Mouse (Mus musculus) frontal cortex, adult 2 months (tissue): ENCODE measurements at regions not wholly inside any gene's neighbourhood (a gene's known extent, or its start where the extent isn't known, plus 50 kb on each side); places are given as distances from the start of the nearest gene placed in this dataset.

Experiments used
- DNase-seq, 2 experiments: peaks; one replicate each; pipeline ENCODE4 v3.0.0; 2022; ENCODE audit warnings: low spot score in 1 of 2; ENCODE audit errors: extremely low spot score in 1 of 2

DNA sequence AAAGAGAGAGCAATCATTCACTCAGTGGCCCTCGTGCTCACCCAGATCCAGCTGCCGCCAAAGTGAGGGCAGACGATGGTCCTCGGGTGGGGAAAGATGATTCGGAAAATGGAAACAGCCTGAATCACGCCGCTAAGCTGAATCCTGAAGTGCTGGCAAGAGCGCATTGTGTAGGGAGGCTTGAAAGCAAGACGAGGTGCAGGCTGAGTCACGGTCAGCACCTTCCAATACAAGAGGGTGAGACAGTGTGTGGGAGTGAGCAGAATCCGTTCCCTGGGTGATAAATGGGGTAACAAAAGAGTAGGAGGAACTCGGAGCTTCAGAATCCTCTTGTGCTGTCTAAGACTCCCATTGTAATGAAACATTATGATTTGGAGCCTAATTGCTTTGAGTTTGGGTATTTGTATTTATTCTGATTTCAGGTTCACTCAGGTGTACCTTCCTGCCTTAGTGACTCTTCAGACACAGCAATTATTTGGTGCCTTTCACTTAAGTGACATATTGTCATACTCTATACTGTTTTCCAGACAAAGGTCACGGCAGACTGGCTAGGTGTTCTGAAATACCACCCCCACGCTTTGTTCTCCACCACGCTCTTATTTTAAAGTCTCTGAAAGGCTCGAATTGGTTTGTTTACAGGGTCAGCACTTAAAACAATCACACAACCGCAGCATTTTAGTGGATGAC, 70.0 kb downstream of the Mbip start:
- DNase-seq, result peak; percentile 72 to 83

DNA sequence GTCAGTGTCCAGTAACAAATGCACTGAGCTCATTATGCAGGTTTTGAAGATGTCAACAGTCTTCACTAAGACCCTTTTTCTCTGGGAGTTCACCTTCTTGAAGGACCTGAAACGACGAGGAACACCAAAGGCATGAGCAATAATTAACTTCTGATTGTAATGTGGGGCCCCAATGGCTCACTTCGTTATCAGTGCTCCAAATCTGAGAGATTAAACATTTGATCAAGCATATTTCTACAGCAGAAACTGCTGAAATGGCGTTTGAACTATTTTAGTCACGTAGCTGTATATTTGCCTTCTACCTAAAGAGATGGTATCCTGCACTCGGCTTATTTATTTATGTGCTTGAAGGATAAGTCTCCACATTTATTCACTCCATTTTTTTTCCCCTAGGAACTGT, 80.6 kb downstream of the Mbip start:
- DNase-seq, result no peak

DNA sequence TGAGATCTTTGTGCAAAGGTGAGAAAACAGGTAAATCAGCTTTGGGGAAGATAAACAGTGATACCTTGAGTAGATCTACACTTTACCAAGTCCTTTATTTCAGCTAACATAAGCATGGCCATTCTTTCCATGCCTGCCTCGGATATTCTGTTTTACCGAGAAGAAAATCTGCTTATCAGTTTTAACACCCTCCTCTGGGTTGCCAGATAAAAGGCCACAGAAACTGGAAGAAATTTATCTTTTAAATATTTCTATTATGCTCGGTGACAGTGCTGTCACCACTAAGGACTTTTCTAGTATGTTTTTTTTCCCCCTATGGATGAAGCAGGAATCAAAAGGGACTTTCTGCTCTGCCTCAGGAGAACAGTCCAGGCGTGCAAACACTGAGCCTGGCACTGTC, 84.2 kb downstream of the Mbip start:
- DNase-seq, result no peak

DNA sequence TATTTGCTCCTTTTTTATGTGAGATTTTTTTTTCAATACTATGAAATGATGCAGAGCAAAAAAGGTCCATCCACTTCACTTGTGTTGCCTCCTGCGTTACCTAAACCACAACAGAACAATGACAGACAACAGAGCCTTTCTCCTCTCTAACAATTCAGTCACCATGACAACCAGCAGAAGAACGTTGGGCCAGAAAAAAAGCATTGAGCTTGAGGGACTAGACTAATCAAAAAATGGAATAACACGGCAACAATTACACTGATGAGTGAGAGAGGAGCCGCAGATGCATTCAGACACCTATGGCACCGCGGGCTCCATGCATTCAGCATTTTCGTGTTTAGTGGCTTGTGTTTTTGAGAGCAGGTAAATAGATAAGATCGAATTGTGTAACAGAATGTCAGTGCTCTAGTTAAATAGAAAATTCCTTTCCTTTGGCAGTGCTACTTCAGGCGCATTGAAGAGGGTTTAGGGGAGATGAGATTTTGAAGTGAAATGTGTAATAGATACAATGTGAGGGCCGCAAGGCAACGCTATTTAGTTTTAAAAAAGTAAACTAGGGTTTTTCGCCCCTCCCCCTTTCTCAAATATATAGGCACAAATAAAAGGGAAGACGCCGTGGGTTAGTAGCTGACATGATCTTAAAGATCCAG, 87.2 kb downstream of the Mbip start:
- DNase-seq, result peak in 1 of 2 experiments; percentile 21

DNA sequence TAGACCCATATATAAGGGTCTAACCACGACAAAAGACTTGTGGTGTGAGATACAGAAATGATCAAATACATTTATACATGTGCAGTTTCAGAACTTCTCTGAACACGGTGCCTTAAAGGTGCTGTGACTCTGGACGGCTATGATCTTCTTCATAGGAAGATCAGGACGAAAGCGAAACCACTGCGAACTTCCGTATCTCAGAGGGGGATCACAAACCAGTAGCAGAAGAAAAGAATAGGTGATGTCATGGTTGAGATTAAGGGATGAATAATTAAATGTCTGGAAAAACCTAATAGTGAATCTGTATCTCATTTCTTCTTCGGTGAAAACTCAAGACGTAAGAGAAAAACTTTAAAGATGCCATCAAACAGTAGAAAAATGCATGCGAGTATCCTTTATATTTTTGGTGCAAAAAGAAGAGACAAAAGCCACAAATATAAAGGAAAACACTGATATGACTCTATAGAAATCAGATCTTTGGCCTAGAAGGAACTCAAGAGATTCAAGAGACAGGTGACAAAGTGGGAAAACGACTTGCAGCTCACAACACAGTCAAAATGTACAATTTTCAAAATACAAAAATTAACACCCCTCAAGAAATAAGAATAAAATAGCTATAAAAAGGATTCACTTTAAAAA, 89.3 kb downstream of the Mbip start:
- no peak for DNase-seq

DNA sequence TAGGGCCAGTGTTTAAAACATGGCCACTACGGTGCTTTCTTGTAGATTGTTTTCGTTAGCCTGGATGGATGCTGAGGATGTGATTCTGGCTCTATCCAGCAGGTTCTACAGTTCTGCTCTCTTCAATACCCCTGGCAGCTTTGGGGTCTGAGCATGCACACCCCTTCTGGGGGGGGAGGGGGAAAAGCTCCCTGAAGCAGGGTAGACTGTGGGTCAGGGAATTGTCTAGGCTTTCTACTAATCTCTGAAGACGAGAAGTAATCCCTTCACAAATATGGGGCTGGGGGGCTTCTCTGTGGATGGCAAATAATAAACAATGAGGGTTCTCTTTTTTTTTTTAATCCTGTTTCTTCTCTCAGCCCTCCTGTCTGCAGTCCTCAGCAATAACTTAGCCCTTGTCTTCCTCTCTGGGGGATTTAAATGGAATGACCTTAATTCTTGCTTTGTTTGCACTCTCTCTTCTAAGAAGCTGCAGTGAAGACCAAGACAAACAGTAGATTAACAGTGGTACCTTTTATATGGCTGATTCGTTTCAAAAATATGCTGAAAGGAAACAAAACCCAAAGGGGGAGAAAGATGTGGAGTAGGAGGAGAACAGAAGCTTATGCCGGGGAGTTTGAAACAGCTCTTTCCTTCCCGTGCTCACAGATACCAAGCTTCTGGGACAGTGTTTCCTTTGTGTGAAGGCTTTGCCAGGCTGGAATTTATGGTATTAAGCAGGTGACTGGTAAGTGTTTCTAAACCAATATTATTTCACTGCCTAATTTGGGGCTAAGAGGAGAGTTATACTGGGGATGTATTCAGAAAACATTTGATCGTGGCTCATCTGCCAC, 92.9 kb downstream of the Mbip start:
- no peak for DNase-seq

DNA sequence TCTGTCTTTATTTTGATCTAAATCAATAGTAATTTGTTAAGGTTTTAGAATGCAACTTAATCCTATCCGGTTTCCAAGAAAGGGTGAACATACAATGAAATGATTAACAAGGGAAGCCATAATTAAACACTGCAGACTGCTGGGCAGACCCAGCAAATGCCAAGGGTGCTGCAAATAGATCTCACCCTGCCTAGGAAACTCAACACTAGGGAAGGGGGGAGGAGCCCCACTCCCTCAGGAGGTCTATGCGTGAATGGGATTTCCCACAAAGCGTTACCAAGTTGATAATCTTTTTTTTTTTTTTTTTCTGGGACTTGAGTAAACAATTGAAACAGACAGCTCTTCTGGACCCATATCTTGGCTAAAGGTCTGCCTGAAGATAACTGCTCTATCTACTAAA, 95.4 kb downstream of the Mbip start:
- no peak for DNase-seq

DNA sequence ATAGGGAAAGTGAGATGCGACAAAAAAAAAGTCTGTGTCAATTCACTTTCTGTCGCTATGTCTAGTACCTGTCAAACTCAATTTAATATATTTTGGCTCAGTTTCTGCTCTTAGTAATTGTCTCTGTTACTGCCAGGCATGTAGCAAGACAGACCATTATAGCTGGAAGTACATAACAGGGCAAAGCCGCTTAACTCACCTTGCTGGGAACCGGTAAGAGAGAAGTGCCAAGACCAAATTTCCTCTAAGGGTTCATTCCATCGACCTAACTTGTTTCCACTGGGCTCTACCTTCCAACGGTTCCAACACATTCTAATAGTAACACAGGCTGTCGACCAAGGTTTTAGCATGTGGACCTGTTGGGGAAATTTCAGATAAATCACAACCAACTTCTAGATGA, 99.3 kb downstream of the Mbip start:
- DNase-seq, result no peak

DNA sequence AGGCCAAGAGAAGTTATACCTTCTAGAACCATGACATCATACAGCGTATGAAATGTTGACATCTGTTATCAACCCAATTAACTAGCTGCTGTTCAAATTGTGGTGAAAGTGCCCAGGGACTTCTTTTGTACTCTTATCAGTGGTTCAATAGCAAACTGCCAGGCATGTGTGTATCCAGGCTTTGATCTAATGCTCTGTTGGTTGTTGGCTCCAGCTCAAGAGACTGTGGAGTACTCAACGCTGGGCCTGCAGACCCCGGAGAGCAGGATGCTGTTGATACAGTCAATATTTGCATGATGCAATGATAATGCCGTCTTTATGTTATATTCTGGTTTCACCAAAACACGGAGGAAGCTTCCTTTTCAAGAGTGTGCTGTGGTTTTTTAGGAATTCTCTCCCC, 102.9 kb downstream of the Mbip start:
- DNase-seq, result no peak

DNA sequence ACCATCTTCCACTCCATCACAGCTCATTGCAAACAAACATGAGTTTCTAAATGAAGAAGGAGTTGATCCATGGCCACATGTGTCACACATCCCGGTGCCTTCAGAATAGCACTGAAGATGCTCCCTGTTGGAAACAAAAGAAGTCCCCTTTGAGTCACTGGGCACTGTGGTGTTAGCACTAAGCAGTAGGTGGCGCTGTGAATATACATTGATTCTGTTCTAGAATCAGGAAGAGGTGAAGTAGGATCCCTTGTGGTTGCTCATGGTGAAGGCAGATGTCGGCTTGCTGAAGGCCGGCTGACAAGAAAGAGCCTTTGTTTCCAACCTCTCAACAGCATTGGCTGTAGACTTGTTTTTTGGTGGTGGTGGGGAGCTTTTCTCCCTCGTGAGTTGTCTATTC, 104.0 kb downstream of the Mbip start:
- peak; percentile 25 to 82 for DNase-seq

DNA sequence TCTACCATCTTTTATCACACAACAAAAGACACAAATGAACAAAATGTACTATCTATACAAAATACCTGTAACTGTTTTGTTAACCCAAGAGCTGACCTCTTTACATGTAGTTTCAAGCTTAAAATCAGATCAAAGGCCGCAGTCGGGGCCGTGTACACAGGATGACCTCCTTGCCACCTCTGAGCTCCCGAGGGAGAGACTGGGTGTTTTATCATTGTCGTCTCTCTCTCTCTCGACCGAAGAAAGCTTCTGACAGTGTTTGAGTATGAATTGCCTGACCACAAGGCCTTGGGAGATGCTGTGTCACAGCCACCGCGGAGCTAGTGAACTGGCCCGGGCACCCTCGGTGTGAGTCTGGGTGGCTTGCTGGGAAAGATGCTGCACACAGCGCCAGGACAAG, 105.5 kb downstream of the Mbip start:
- DNase-seq, result no peak

DNA sequence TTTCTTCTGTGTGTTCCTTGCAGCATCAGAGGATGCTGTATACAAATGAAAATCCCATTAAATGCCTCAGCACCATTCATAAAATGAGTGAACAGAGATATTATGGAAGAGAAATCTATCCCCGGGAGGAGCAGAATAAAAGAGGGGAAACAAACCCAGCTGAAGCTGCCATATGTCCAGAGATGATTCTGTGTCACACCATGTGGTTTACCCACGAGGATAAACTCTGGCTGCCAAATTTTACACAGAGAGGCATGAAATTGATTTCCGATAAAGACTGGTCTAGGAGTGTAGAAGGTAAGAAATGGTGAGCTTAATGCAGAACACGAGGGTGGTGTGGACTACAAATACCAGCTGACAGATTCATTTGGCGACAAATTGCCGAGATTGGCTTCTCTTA, 111.1 kb downstream of the Mbip start:
- peak in 1 of 2 experiments; percentile 13 for DNase-seq

DNA sequence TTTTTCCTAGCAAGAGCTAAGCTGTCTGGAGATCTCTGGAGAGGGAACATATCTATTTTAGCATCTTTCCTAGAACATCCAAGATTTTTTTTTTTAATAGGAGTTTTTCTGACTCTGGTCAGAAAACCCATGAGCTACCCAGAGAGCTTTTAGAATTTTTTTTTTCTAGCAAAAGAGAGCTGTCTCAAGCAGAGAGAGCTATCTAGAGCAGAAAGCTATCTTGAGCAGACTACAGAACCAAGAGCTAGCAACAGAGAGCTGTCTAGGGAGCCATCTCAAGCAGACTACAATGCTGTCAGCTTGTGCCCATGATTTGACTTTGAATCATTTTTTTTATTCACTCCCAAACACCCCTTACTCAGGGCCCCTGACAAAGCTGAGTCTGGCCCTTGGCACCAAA, 112.5 kb downstream of the Mbip start:
- no peak for DNase-seq

DNA sequence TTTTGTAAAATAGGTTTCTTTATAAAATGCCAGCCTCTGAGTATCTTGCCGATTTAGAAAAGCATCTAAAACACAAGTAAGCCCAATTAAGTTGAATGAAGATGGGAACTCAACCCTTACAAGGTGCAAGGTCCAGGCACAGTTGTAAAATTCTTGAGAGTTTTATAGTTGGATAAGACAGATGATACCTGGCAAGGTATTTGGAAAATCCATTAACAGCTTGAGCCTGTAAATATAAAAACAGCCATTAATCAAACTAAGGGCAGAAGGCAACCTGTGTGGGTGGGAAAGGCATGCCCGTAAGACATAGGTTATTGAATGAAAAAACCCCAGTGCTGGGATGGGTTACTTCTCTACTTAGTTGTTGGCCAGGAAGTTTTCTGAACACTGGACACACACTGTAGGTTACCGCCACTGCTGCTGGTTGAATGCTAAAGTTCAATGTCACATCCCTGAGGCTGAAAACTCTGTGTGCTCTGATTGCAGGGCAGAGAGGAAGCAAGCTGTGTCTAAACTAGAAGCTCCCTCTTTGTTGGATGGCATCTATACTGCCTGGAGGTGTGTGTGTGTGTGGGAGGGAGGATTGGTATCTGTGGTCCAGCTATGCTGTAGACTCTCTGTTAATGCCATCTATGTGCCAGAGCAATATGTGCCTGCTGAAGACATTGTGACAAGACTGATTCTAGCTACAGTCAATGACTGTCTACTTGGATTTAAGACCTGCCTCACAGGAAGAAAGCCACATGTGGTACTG, 121.4 kb downstream of the Mbip start:
- DNase-seq, result no peak

DNA sequence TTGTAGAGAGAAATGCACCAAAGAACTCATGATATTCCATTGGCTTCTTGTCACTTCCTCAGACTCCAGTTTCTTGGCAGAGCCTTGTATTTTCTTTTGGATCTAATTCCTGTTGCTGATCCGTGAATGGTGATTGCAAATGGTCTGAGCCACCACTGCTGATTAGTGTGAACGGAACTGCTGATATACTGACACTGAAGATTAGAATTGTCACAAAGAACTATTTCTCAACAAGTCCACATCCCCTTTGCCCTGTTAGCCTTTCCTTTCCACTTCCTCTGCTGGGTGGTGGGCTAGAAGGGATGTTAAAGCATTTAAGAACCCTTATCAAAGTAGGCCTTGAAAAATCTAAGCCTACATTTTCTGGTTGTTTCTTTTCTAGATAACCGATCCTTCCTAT, 152.2 kb downstream of the Mbip start:
- DNase-seq, result no peak

DNA sequence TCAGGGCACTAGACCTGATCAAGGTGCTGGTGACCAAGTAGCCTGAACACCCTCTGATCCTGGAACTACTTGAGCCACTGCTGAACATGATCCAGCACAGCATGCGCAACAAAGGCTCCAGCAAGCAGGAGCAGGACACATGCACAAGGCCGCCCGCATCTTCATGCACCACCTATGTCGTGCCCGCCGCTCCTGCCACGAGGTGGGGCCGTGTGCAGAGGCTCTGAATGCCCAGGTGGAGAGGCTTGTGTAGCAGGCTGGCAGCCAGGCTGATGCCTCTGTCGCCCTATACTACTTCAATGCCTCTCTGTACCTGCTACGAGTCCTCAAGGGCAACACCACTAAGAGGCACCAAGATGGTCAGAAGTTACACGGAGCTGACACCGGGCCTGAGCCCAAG, 156.1 kb downstream of the Mbip start:
- DNase-seq, result no peak

DNA sequence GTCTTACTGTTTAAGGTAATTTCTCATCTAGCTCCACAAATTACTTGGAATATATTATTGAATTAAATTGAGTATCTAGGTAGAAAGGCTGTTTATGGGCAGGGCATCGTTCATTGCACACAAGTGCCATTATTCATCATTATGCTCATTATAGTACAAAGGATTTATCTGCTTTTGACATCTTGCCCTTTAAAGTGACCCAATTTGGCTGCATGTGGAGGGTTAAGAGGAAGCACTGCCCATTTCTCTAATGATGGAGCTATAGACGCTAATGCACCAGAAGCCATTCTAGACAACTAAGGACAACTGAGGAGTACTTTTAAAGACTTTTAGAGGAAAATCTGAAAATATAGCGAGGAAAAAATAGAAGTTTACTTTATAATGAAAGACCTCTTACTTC, 185.0 kb downstream of the Mbip start:
- DNase-seq, result no peak

DNA sequence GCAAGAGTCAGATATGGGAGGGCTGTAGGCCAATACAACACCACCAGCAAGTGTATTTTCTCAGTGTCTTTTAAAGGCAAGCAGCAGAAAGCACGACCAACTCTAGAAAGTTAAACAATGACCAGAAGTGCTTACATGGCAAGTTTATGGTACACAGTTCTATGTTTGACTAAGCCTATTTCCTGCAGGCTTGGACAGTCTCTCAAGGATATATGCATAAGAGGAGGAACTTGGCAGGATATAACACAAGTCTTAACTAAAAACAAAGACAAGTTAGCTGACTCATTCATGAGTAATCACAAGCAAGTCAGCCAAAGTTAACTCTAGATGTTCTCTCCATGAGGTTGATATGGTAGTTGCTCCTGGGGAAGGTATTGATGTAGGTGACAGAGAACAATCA, 201.3 kb downstream of the Mbip start:
- DNase-seq, result peak in 1 of 2 experiments; percentile 9

DNA sequence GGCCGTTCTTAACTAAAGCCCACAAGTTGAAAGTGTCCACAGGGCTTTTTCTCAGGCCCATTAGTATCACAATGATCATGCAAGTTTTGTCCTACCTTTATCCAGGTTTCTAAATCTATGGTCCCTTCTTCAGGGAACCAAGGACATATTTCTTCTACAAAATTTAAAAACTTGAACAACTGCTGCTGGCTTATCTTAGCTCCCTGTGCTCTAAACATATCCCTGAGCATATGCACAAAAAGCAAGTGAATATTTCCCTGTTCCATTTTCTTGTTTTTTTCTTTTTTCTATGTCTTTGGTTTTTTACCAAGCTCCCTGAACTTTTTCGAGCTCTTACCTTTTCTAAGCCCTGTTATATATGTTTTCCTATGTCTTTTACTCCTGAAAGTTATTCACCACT, 201.9 kb downstream of the Mbip start:
- no peak for DNase-seq

DNA sequence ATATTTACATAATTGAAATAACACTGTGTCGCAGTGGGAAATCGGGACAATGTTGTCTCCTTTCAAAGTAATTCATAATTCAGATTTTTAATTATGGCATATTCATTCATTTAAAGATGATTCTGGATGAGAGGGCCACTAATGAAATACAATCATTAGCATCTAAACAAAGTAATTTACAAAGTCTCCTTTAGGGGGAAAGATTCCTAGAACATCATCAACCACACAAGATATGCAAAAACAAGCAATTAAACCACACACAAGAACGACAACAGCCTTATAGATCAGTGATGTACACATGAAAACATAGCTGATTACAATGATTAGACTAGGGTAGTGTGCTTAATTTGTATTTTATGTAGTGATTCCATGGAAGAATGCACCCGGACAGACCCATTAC, 231.2 kb downstream of the Mbip start:
- DNase-seq, result no peak

DNA sequence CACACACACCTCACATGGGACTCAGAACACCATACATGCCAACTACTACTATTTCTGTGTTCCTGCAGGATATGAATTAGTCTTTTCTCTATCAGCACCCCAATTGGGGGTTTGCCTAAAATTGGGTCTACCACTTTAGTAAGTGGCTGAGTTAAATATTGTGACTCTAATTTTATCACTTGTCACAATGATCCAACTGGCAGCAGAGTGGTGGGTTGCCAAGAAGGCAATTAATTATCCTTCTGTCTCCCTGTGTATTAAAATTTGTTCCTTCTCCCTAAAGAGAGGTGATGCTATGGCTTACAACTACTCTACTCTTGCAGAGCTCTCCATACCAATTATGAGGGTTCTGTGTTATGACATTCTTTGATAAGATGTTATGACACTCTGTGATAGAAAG, 245.3 kb downstream of the Brms1l start:
- DNase-seq, result no peak
